Mouse (Mus musculus): ENCODE measurements at regions not wholly inside any gene's neighbourhood (a gene's known extent, or its start where the extent isn't known, plus 50 kb on each side); places are given as distances from the start of the nearest gene placed in this dataset.

GRCm38 (mm10) chr2:148107607-148108115 lies 60.9 kb upstream of the Foxa2 start:
- DNase-seq: no peak

- no peak for DNase-seq
Measured at GRCm38 (mm10) chr2:148110149-148110548, 63.4 kb upstream of the Foxa2 start.

DNA sequence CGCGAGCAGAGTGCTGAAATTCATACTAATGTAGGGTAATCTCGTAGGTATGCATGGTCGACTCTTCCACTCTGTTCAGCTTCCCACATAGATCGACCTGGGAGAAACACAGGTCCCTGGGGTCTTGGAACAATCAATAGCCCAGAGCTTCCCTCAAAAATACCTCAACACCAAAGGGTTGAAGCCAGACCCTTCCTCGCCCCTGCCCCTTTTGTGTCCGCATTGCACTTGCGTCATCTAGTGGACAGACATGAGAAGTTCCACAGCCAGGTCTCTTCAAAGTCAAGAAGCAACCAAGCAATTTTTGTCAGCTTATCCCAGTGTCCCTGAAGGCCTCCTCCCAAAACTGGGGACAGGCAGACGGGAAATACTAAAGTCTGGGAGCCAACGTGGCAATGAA lies 65.1 kb upstream of the Foxa2 start:
- peak; percentile 29 for DNase-seq

DNA sequence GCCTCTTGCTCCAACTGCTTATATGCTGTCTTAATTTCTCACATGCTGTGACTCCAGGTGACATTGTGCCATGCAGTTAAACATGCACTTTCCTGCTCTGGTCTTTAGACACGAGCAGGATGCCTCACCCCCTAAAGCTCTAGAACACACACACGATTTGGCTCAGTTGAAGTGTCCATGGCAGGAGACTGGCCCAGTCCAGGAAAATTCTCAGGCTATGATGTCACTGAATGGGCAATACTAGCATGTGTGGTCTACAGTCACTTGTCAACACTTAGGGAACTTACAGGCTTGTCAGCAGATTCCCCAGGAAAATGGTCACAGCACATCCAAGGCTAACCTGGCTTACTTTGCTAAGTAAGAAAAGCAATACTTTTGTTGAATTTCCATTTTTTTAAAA lies 66.4 kb upstream of the Foxa2 start:
- no peak for DNase-seq

- no peak for DNase-seq
Measured at GRCm38 (mm10) chr2:148114600-148114999, 67.8 kb upstream of the Foxa2 start.

DNA sequence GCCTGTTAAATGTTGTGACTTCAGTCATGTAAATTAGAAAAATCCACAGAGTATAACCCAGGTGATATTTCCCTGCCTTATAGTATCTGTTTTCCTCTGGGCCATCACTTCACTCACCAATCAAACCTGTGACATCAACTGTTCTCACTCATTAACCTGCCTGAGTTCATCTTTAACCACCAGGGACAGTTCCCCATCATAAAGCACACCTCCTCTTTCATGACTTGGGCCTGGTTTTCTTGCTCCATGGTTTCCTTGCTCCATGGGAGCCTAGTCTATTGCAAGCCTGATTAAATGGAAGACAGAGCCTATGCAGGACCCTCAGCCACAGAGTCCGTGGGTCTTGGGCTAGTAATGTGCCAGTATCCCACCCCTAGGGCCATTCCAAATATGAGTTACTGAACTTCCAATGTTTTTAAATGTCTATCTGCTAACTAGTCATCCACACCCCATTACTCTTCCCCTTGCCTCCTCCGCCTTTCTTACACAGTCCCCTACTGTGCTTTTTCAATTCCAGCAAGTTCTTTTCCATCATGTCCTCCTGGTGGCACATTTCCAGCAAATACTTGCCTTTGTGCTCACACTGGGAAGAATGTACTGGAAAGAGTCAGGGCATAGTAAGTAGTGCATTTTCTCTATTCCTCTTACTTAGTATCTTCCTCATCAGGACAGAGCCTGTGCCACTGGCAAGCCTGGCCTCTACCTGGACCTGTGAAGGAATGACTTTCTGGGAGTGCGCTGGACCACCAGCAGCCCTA lies 69.4 kb upstream of the Foxa2 start:
- no peak for DNase-seq

- DNase-seq: no peak
Measured at GRCm38 (mm10) chr2:148117420-148117819, 70.7 kb upstream of the Foxa2 start.

- DNase-seq: peak; percentile 29
Measured at GRCm38 (mm10) chr2:148121885-148122876, 75.4 kb upstream of the Foxa2 start.

GRCm38 (mm10) chr2:148123780-148124179 lies 77.0 kb upstream of the Foxa2 start:
- no peak for DNase-seq

DNA sequence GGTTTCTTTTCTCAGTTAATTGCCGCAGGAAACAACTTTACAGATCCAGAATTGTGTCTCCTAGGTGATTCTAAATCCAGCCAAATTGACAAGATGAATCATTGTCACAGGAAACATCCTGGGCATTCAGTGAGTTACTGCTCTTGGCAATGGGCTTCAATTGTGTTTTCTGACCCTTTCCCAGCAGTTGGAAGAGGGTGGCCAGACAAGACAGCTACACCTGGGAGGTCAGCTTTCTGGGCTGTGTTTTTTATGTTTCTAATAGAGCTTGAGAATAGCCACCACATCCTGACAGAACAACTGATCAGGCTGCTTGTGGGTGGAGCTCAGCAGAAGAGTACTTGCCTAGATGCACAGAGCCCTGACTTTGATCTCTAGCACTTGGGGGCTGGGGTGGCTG lies 87.0 kb upstream of the Foxa2 start:
- no peak for DNase-seq

DNA sequence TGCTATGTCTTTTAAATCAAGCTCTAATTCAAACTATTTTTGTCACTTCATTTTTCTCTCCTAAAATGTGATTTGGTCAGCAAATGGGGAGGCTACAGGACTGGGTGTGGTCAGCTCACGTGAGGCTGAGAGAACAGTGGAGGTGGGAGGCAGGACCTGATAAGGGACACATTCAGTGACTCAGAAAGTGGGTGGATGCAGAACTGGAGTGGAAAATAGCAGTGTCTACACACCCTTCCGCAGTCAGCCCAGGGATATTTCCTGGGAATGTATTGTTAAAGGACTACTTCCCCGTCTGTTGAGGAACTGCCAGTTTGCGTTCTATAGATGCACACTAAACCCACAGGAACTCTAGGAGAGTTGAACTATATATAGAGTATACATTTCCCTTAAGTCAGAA lies 95.2 kb upstream of the Foxa2 start:
- DNase-seq: no peak

DNA sequence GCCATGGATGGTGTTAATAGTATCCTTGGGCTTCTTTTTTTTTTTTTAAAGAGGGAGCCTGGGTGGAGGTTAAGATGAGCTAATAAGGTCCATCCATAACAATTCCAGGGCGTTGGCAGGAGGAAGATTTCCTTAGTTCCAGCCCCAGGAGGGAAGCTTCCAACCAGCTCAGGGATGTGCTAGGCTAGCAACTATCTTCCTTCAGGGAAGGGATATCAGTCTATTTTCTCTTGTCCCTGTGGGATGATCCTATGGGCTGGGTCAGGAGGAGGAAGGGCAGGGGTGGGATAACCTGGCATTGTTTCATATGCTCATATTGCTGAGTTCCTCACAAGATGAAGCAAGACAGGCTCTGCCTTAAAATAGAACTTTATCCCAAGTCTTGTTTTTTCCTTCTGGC lies 98.0 kb upstream of the Foxa2 start:
- DNase-seq: no peak

- no peak for DNase-seq
Measured at GRCm38 (mm10) chr2:148148272-148148671, 101.5 kb upstream of the Foxa2 start.

DNA sequence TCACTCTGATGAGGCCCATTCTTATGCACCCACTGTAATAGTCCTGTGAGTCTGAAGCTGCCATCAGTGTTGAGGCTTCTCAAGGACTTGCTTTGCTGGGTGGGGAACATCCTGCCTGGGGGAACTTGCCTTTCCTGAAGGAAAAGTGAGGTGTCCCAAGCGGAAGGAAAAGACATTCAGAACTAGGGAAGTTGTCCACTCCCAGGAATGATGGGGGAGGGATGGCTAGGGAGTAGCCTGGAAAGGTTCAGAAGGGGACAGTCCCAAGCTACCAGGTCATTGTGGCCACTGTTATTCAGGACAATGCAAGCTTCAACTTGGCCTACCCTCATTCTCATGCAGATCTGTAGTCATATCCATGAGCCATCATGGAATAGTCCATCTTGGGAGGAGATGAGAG lies 102.7 kb upstream of the Foxa2 start:
- no peak for DNase-seq

- no peak for DNase-seq
Measured at GRCm38 (mm10) chr2:148153513-148154271, 106.9 kb upstream of the Foxa2 start.

DNA sequence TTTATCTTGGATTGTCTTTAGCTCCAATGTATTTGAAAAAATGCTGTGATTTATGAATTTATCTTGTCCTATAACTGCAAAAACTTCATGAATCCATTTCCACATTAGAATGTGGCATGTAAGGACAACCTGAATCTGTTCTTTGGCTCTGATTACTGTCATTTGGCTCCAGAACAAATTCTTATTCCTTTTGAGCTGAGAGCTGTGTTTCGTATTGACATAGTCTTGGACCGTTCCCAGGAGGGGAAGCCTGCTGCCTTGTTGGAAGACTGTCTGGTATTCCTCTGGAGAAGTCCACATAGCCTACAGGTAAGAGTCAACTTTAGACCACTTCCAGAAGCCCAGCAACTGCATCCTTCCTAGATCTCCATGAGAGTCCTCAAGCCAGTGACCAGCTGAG lies 109.4 kb upstream of the Foxa2 start:
- no peak for DNase-seq

GRCm38 (mm10) chr2:148159028-148159600 lies 112.3 kb upstream of the Foxa2 start:
- no peak for DNase-seq

- peak; percentile 26 for DNase-seq
Measured at GRCm38 (mm10) chr2:148160997-148161396, 114.2 kb upstream of the Foxa2 start.

- DNase-seq: peak; percentile 43
Measured at GRCm38 (mm10) chr2:148161966-148162365, 115.2 kb upstream of the Foxa2 start.

GRCm38 (mm10) chr2:148162562-148162961 lies 115.8 kb upstream of the Foxa2 start:
- no peak for DNase-seq

DNA sequence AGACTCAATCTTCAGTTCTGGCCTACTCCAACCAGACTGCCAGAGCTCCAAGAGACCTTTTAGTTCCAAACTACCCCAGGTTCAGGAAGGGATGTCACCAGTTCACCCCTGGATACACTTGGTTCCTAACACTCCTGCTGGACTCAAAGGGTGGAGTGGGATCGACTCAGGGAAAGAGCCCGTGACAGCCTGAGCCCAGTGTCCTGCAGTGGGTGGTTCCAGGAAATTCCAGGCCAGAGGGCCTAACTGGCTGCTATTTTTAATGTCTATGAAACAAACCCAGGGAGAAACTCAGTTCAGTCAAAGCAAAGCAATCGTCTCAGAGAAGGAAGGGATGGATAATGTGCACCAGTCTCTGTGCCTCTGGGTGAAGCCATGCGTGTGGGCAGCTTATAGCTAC lies 124.3 kb upstream of the Foxa2 start:
- no peak for DNase-seq

- no peak for DNase-seq
Measured at GRCm38 (mm10) chr2:148171699-148172098, 124.9 kb upstream of the Foxa2 start.

All from right cerebral cortex, postnatal 25 days (tissue).